Mouse (Mus musculus) embryonic facial prominence, embryonic 14.5 days (tissue): Measurements from ENCODE around the gene Nlk. TPM values are rescaled to one million over a fixed set of nuclear protein-coding genes. Genes with fewer than 3 reads are reported as not detected.
"Not testable (repeated sequence)": the region's sequence is repeated elsewhere in the genome, so short reads cannot be mapped to it uniquely, and the experiment has no call there.

Experiments
- ATAC-seq: fragments of 200-750 bp; cut with Nextera tagmentation; 2 replicates; pipeline ENCODE4 v1.8.0; 2017; ENCODE audit warnings: low read depth, moderate number of reproducible peaks, moderate TSS enrichment
- DNase-seq: peaks from one replicate; pipeline ENCODE4 v3.0.0-alpha.2; 2015; ENCODE audit warnings: low spot score
- H3K27ac ChIP-seq: fragments of 300-500 bp; sonication (generic); replicated peaks from 2 replicates; pipeline ENCODE4 v1.5.1; 2014; ENCODE audit warnings: low read depth, mild to moderate bottlenecking, low read length, moderate library complexity
- H3K27me3 ChIP-seq: fragments of 300-500 bp; sonication (generic); replicated peaks from 2 replicates; pipeline ENCODE4 v1.6.1; 2014; ENCODE audit warnings: low read length; ENCODE audit not compliant: control insufficient read depth, insufficient read depth
- H3K36me3 ChIP-seq: fragments of 300-500 bp; sonication (generic); 2 replicates; pipeline ENCODE4 v1.6.1; 2014; ENCODE audit warnings: low read length, mixed read lengths; ENCODE audit not compliant: control insufficient read depth, insufficient read depth
- H3K4me1 ChIP-seq: fragments of 300-500 bp; sonication (generic); 2 replicates; pipeline ENCODE4 v1.6.1; 2014; ENCODE audit warnings: antibody characterized with exemption, low read length; ENCODE audit not compliant: control insufficient read depth, insufficient read depth
- H3K4me2 ChIP-seq: fragments of 300-500 bp; sonication (generic); 2 replicates; pipeline ENCODE4 v1.6.1; 2014; ENCODE audit warnings: low read depth, mild to moderate bottlenecking, low read length, moderate library complexity, mixed read lengths
- H3K4me3 ChIP-seq: fragments of 300-500 bp; sonication (generic); 2 replicates; pipeline ENCODE4 v1.5.1; 2014; ENCODE audit warnings: low read depth, mild to moderate bottlenecking, low read length
- H3K9ac ChIP-seq: fragments of 300-500 bp; sonication (generic); 2 replicates; pipeline ENCODE4 v1.6.1; 2014; ENCODE audit warnings: low read depth, mild to moderate bottlenecking, low read length, moderate library complexity, mixed read lengths
- H3K9me3 ChIP-seq: fragments of 300-500 bp; sonication (generic); 2 replicates; pipeline ENCODE4 v1.6.1; 2016; ENCODE audit warnings: low read length; ENCODE audit not compliant: control insufficient read depth
- WGBS: fragments of 180-500 bp; shearing (Covaris S2); extraction: QIAGEN DNeasy Blood & Tissue Kit; methylation state at CpG from one replicate; pipeline ENCODE4 v1.1.7; 2014; 5-methylcytosine and 5-hydroxymethylcytosine counted together
- polyA plus RNA-seq: library from polyadenylated mRNA; unstranded; fragments of >200 nt; fragmentation: Nextera tagmentation; extraction: Ambion mirVana; gene quantifications from 2 replicates; pipeline ENCODE4 v1.2.1, GENCODE M21; 2014

The Nlk gene
- polyA plus RNA-seq, 1 experiment from 2014 or later, result 10.6 TPM

- Histone ChIP-seq H3K4me3 (no peak overlapping the region), H3K4me2 (no peak overlapping the region), H3K9ac (no peak overlapping the region), H3K27ac (no peak overlapping the region), H3K36me3 (no peaks in the 10 kb centered on the region), H3K9me3 (no peaks in the 10 kb centered on the region), H3K27me3 (no peaks in the 10 kb centered on the region), H3K4me1 (peaks cover 4% of the 10 kb centered on the region; the same call in 1 of the 2 replicates)
- 54% methylated on average over 3 of the region's 3 CpGs for WGBS
- no peak for ATAC-seq
- DNase-seq, result no peak
Measured at GRCm38 (mm10) chr11:78668647-78669046, 28.5 kb downstream of the Nlk start.

- Histone ChIP-seq H3K4me2 (no peak overlapping the region), H3K9me3 (no peaks in the 10 kb centered on the region), H3K4me1 (peaks cover 1% of the 10 kb centered on the region; the same call in 1 of the 2 replicates), H3K27me3 (no peaks in the 10 kb centered on the region), H3K36me3 (no peaks in the 10 kb centered on the region), H3K27ac (no peak overlapping the region), H3K4me3 (no peak overlapping the region), H3K9ac (no peak overlapping the region)
- no peak for DNase-seq
- 68% methylated on average over 2 of the region's 2 CpGs for WGBS
- no peak for ATAC-seq
Measured at GRCm38 (mm10) chr11:78664853-78665252, 32.3 kb downstream of the Nlk start.

GRCm38 (mm10) chr11:78663916-78664315 lies 33.3 kb downstream of the Nlk start:
- H3K27ac ChIP-seq, result no peak overlapping the region
- no peaks in the 10 kb centered on the region for H3K36me3 ChIP-seq
- WGBS, result 72% methylated on average over 4 of the region's 4 CpGs
- DNase-seq, result no peak
- no peaks in the 10 kb centered on the region for H3K4me1 ChIP-seq
- H3K9me3 ChIP-seq, result no peaks in the 10 kb centered on the region
- no peak overlapping the region for H3K4me3 ChIP-seq
- no peak overlapping the region for H3K9ac ChIP-seq
- H3K27me3 ChIP-seq, result no peaks in the 10 kb centered on the region
- no peak overlapping the region for H3K4me2 ChIP-seq
- no peak for ATAC-seq

DNA sequence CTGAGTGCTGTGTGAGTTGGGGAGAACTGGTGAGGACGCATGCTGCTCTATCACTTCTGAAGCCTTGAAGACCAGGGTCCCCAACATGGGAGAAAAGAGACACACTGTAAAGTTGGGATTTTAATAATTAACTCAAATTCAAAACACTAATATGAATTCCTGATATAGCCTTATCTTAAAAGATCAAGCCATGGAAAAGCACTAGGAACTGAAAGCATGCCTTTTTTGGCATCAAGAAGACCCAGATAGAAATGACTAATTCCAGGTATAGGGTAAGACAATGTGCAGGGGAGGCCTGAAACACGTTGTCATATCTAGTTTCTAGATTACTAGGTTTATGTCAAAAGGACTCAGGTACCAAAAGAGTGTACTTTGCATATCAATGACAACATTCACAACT lies 48.0 kb downstream of the Nlk start:
- no peak for DNase-seq
- WGBS, result 84% methylated on average over 2 of the region's 2 CpGs
- ATAC-seq, result no peak
- no peak overlapping the region for H3K9ac ChIP-seq
- H3K27me3 ChIP-seq, result no peaks in the 10 kb centered on the region
- no peaks in the 10 kb centered on the region for H3K9me3 ChIP-seq
- no peak overlapping the region for H3K27ac ChIP-seq
- no peak overlapping the region for H3K4me3 ChIP-seq
- H3K4me2 ChIP-seq, result no peak overlapping the region
- no peaks in the 10 kb centered on the region for H3K4me1 ChIP-seq
- H3K36me3 ChIP-seq, result no peaks in the 10 kb centered on the region

DNA sequence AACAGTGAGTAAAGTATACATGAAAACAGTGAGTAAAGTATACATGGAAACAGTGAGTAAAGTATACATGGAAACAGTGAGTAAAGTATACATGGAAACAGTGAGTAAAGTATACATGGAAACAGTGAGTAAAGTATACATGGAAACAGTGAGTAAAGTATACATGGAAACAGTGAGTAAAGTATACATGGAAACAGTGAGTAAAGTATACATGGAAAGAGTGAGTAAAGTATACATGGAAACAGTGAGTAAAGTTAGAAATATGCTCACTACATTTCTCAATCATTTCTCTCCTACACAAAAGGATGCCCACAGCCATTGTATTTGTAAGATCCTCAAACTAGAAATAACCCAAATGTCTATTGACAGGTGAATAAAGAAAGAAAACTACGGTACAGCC lies 48.8 kb downstream of the Nlk start:
- WGBS, result 89% methylated on average over 1 of the region's 1 CpGs
- H3K9me3 ChIP-seq, H3K27me3 ChIP-seq, DNase-seq, H3K4me1 ChIP-seq, H3K4me2 ChIP-seq, ATAC-seq, H3K36me3 ChIP-seq, H3K4me3 ChIP-seq, H3K9ac ChIP-seq, H3K27ac ChIP-seq: not testable (repeated sequence)

- DNase-seq (no peak), ATAC-seq (no peak)
- Histone ChIP-seq H3K4me1 (peaks cover 5% of the 10 kb centered on the region; the same call in 1 of the 2 replicates), H3K27ac (no peak overlapping the region), H3K9me3 (no peaks in the 10 kb centered on the region), H3K4me2 (no peak overlapping the region), H3K36me3 (no peaks in the 10 kb centered on the region), H3K4me3 (no peak overlapping the region), H3K27me3 (no peaks in the 10 kb centered on the region), H3K9ac (no peak overlapping the region)
- 87% methylated on average over 7 of the region's 7 CpGs for WGBS
Measured at GRCm38 (mm10) chr11:78643746-78644145, 53.4 kb downstream of the Nlk start.

- H3K4me3 ChIP-seq, result no peak overlapping the region
- 42% methylated on average over 3 of the region's 3 CpGs for WGBS
- H3K27ac ChIP-seq, result no peak overlapping the region
- DNase-seq, result peak; percentile 31
- peaks cover 2% of the 10 kb centered on the region; the same call in 1 of the 2 replicates for H3K9me3 ChIP-seq
- no peaks in the 10 kb centered on the region for H3K27me3 ChIP-seq
- H3K4me1 ChIP-seq, result peaks cover 5% of the 10 kb centered on the region; the same call in 1 of the 2 replicates
- no peak overlapping the region for H3K4me2 ChIP-seq
- H3K9ac ChIP-seq, result no peak overlapping the region
- ATAC-seq, result no peak
- peaks cover 6% of the 10 kb centered on the region for H3K36me3 ChIP-seq
Measured at GRCm38 (mm10) chr11:78642151-78642550, 55.0 kb downstream of the Nlk start.

- H3K27me3 ChIP-seq, result no peaks in the 10 kb centered on the region
- peaks cover 5% of the 10 kb centered on the region; the same call in 1 of the 2 replicates for H3K4me1 ChIP-seq
- no peak overlapping the region for H3K9ac ChIP-seq
- DNase-seq, result no peak
- H3K4me2 ChIP-seq, result no peak overlapping the region
- peaks cover 7% of the 10 kb centered on the region; the same call in 1 of the 2 replicates for H3K9me3 ChIP-seq
- no peak for ATAC-seq
- no peak overlapping the region for H3K4me3 ChIP-seq
- WGBS, result 81% methylated on average over 3 of the region's 3 CpGs
- peaks cover 10% of the 10 kb centered on the region for H3K36me3 ChIP-seq
- no peak overlapping the region for H3K27ac ChIP-seq
Measured at GRCm38 (mm10) chr11:78641088-78641487, 56.1 kb downstream of the Nlk start.

DNA sequence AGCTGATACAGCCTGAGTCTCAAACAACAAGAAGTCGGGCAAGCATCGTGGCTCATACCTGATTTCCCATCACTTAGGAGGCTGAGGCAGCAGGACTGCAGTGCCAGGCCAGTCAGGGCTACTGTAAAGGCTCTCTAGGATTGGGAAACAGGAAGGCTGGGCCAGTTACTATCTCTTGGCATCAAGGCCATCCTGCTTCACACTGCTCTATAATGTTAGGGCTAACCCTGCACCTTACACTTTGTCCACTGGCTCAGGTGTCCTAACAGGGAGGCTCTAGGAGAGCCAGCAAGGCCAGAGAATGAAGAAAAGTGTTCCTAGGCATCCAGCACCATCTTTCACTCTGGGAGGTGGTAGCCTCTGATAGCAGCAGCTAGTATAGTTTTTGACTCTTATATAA lies 64.4 kb downstream of the Nlk start:
- H3K27me3 ChIP-seq, result no peaks in the 10 kb centered on the region
- no peak overlapping the region for H3K27ac ChIP-seq
- ATAC-seq (no peak), DNase-seq (no peak)
- 87% methylated on average over 2 of the region's 2 CpGs for WGBS
- H3K4me1 ChIP-seq, result no peaks in the 10 kb centered on the region
- no peak overlapping the region for H3K4me2 ChIP-seq
- H3K9me3 ChIP-seq, result peaks cover 7% of the 10 kb centered on the region; the same call in 1 of the 2 replicates
- H3K4me3 ChIP-seq, result no peak overlapping the region
- peaks cover 10% of the 10 kb centered on the region for H3K36me3 ChIP-seq
- no peak overlapping the region for H3K9ac ChIP-seq
